Mouse (Mus musculus) left cerebral cortex, postnatal 4 days (tissue): ENCODE data around the gene Shisa9. TPM values are rescaled to one million over a fixed set of nuclear protein-coding genes. Genes with fewer than 3 reads are reported as not detected.

ENCODE experiments used
- DNase-seq: peaks from one replicate; pipeline ENCODE4 v3.0.0-alpha.2; 2022
- intact Hi-C: fragments of 180-260 bp; cut with DNase I; formaldehyde crosslinking; loops from one replicate; pipeline ENCODE4 v1.15.1; 2025
- total RNA-seq, 2 experiments: library from RNA; stranded (reverse); gene quantifications; 2 replicates each; pipeline ENCODE4 v1.2.3; 2021

Shisa9 gene
- total RNA-seq, 2 experiments from 2014 or later = 56.0 to 57.3 TPM

DNA sequence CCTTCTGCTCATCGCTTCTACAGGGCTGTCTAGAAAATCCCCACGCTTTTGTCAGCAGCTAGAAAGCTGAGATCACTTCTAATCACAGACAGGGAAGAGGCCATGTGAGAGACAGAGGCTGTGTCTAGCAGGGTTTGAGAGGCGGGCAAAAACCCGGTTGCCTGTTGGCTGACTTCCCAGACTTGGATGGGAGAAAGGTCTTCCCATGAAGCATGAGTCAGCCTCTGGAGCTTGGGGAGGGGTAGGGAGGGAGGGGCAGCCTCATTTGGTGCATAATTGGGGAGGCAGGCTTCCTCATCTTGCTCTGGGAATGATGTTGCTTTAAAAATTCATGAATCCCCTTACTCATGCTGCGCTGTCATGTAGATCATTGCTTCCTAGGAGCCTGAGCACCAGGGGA lies 57.0 kb downstream of the Shisa9 start:
- peak; percentile 84 for DNase-seq
- intact Hi-C loops = no loop called here

DNA sequence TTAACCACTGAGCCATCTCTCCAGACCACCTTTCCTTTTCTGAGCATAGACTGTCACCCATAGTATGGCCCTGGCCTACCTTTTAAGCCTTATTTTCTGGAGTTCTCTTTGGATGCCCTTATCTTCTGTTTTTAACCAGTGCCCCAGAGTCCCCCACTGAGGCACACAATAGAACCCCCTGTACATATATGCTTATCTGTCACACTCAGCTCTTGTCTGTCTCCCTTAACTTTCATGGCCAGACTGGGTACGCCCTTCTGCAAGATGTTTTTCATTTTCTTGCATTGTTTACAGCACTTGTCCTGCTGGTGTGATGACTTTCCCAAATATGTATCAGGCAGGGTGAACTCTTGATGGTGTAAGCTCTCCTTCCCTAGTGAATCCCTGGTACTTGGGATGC lies 68.1 kb downstream of the Shisa9 start:
- no peak for DNase-seq
- intact Hi-C loops = no loop called here

DNA sequence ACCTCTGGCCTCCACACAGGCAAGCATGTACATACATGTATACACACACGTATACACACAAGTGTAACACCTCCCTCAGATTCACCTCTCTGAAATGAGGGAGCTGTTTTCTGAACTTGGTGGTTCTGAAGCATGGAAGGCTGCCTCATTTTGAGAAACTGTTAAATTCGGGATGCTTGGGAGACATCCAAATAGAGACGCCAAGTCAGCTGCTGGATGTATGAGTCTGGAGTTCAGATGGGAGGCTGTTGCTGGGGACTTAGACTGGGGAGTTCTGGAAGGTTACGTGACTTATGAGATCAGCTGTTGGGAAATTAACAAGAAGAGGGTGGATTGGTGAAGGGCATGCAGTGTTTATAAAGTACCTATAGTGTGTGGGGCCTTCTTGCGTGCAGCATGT lies 88.7 kb downstream of the Shisa9 start:
- intact Hi-C loops = no loop called here
- no peak for DNase-seq

DNA sequence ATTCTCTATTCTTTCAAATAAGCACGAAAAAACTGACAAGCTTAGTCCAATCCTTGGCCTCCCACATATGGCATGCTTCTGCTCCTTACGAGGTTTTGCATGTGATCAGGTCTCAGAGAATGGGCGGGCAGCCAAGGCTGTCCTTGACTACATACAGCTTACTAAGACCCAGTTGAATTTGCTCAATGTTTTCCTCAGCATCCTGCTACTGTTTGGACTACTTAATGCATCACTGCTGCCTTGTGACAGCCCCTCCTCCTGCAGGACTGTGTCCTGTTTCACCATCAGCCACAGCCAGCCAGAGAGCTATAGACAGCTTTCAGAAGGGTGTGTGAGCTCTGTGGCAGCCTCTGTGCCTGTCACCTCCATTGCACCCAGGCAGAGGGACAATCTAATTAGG lies 92.4 kb downstream of the Shisa9 start:
- DNase-seq = peak; percentile 49
- intact Hi-C loops = no loop called here

DNA sequence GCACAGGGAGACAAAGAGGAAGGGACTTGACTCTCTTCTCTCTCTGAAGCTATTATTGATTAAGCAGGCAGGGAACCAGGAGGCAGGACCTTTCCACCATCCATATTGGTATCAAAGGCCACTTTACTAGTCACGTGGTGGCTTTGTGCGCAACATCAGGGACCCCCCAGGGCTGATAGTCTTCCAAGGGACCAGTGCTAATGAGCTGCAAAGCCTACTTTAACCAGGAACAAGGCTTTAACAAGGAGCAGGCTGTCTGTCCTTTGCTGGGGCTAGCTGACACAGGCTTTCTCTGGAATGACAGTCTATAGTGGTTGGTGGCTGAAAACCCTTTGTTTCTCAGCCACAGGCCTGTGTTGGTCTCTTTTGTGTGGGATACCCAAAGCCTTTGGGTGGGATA lies 92.8 kb downstream of the Shisa9 start:
- intact Hi-C loops = no loop called here
- DNase-seq = no peak

DNA sequence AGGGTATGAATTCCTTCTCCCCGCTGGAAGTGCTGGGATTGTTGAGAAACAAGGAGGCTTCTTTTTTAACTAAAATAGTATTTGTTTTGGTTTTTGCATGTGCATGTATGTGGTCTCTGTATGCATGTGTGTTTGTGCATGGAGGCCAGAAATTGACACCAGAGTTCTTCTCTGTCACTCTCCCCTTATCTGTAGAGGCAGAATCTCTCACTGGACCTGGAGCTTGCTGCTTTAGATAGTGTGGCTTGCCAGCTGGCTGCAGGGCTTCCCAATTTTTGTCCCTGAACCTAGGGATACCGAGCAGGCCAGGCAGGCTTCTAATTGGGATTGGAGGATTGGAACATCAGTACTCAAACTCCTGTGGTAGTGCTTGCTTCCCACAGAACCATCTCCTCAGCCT lies 99.2 kb downstream of the Shisa9 start:
- DNase-seq = no peak
- intact Hi-C loops = no loop called here

DNA sequence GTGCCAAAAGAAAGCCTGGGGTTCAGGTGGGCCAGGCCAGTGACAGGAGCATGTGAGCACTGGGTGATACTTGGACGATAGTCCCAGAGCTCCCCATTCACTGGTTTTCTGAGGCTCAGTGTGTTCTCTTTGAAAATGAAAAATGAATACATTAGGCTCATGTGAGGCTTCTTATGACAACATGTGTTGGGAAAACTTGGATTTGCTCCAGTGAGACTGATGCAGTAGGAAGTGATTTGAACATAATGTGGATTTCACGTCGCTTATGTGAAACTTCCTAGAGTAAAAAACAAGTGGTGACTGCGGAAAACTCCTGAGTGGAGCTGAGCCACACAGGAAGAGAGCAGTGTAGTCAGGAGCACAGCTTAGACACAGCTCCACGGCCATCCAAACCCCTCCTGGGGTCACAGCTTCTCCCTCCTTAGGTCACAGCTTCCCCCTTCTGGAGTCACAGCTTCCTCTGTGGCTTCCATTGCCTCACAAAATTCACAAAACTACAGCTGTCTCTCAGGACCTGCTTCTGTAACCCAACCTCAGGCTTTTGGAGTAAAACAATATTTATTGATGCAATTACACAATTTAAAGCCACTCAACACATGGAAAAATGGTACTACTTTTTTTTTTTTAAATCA lies 106.8 kb downstream of the Shisa9 start:
- intact Hi-C loops = no loop called here
- DNase-seq = no peak

DNA sequence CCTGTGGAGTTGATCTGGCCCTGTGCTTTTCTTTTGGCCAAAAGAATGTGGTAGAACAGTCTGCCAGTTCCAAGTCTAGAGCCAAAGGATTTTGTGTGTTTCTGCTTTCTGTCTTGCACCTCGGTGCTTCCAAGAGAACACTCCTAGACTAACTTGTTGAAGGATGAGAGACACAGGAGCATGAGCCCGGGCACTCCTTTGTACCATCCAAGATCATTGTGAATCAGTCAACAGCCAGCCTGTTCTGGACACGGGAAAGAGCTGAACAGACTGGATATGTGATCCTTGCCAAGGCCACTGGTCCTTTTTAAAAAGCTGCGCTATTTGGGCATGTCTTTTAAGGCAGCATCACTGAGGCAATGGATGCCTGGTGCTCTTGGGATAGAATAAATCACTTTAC lies 109.3 kb downstream of the Shisa9 start:
- no peak for DNase-seq
- intact Hi-C loops = no loop called here

DNA sequence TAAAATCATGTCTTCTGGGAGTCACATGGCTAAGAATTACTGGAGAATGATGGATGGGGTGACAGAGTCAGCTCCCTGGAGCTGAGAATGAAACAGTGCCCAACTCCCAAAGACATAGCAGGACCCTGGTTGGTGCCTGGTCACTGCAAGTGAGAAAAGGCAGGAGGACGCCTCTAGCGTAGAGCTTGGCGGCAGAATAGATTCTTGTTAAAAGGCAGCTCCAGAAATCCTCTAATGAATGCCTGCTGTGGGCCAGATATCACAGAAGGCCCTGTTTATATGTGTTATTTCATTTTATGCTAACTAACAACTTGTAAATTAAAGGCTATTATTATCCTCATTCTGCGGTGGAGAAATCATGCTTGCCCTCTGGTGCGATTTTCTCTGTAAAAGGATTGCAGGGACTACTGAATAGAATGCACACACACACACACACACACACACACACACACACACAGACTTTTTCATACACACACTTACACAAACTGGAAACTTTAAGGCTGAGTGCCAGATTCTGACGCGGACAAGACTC lies 110.9 kb downstream of the Shisa9 start:
- intact Hi-C loops = no loop called here
- no peak for DNase-seq

DNA sequence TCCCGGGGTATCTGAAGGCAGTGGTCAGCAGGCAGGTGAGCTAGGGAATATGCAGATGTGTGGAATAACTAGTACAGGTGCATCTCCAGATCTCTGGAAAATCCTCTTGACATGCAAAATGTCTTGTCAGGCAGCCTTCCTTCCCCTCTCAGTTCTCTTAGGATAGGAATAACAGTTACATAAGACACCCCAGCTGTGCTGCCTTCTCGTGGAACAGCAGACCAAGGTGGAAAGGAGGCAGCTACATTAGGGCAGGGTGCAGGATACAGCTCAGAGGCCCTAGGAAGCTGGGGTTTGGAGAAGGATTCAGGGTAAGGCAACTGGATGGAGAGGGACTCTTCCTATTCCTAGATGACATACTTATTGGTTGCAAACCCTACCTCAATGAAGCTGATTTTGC lies 111.5 kb downstream of the Shisa9 start:
- DNase-seq = no peak
- intact Hi-C loops = no loop called here

DNA sequence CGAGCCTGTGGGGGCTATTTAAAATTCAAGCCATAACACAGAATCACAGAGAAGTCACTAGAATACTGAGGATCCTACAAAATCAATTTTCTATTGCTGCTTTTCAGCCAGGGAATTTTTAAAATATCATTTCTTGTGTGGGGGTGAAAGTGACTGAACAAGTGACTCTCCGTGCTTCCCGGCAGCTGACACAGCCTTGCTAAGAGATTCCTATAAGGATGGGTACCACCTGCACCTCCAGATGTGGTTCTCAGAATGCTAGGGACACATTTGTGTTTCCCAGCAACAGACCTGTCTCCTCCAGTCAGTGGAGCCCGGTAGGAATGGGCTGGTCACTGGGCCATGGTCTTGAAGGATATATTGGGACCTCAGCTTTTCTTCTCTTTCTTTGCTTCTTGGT lies 124.5 kb downstream of the Shisa9 start:
- DNase-seq = no peak
- intact Hi-C loops = no loop called here

DNA sequence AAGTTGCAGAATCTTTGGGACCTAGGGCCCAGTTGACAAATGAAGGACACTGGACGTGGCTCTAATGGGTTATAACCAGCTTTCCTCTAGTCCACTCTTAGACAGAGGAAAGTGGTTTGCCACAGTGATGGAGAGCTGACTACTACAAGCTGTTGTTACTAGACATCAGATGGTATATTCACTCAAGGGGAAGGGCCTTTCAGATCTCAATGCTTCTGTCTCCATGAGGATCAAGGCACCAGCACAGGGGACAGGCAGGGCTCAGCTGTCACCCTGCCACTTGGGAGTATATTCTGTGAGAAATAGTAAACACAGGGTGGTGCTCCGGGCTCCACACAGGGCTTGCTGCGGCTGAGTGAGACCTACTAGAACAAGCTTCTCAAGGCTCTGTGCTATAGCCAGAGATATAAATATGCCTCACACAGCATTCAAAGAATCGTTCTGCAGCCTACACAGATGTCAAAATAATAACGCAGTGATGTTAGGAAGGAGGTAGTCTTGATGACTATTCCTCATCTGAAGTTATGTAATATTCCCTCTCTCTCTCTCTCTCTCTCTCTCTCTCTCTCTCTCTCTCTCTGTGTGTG lies 127.0 kb downstream of the Shisa9 start:
- DNase-seq = no peak
- intact Hi-C loops = no loop called here

DNA sequence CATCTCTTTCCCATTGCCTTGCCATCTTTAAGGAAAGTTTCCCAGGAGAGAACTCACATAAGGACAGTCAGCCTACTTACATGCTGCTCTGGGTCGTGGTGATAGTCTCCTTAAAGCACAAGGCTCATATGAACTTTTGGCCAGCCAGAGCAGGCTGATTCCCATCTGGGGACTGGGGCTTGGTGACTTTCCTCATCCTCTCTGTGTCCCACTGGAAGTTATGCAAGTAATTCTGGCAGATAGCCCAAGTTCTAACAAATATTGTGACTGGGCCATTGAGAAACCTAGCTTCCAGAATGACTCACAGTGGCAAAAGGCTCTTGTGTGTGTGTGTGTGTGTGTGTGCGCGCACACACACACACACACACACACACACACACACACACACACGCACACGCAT lies 130.5 kb downstream of the Shisa9 start:
- no peak for DNase-seq
- intact Hi-C loops = no loop called here

DNA sequence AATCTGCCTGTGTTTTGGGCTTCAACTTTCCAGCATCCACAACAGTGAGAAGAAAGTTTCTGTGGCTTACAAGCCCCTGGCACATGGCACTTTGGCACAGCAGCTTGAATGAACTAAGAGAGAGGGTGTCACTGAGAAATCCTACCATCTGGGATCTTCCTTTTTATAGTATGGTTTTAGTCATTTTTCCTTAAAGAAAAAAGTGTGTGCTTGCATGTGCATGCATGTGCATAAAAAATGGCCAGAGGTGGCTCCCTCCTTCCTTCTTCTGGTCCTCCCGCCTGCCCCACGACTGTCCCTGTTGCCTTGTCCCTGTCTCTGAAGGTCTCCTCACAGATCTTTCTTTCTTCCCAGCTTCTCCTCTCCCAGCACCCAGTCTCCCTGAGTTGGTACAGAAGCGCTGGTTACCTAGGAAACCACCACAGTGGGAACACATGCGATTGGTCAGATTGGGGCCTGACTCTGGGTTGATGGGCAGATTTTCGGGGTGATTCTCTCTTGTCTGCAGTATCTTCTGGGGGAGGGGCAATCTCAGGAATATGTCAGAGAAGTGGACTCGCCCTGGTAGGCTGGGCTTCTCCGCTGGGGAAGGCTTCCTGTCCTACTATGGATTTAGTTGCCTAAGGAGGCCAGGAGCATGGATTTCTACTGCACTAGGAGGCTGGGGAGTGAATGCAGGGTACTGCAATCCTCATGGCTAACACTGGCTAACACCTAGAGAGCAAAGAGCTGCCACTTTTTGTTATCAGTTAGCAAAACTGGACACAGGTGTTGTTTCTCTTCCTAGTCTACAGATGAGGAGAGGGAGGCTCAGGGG lies 131.3 kb downstream of the Shisa9 start:
- peak; percentile 12 for DNase-seq
- intact Hi-C loops = no loop called here

DNA sequence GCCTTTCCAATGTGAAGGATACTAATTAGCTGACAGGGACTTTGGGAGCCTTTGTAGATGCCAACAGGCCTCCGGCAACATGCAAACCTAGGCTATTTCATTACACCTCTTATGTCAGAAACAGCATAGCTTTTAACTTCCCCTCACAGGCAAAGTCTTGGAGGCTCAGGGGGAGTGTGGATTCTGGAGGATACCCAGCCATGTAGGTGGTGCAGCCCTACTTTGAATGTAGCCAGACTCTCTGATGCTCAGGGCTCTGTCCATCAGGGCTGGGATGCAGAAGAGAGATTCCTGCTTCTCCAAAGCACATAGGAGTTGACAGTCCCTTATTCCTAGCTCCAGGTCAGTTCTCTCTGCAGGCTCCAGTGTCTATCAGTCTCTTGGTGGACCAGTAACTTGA lies 133.0 kb downstream of the Shisa9 start:
- no peak for DNase-seq
- intact Hi-C loops = no loop called here

DNA sequence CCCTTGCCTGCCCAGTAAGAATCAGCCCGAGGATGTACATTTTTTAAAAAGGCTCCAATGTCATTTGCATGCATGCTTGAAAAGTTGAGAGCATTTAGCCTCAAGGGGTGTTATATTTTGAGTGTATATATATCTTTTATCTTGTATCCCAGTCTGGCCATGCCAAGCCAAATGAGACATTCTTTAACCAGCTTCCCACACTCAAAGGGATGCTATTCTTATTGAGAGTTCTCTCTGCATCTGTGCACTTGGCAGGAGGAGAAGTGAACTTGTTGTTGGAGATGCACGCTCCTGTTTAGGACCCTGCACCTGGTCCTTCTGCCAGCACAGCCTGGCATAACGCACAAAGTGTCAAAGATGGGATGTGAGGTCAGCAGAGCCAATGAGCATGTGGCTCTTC lies 135.6 kb downstream of the Shisa9 start:
- intact Hi-C loops = no loop called here
- DNase-seq = no peak

DNA sequence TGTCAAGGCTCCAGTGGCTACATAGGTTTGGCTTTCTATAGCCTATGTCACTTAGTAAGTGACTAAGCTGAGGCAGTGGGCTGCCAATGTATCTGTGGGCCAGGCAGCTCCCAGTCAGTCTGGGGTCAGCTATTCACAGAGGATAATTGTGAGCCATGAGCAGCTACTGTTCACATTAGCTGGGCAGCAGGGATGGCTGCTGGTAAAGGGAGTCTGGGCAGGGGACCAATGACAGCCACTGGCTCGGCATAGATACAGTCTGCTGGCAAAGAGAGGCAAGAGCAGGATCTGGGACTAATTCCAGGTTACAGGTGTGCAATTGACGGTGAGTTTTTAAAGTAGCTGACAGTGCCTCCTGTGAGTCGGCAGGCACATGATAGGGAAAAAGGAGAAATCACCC lies 145.9 kb downstream of the Shisa9 start:
- DNase-seq = peak; percentile 41
- intact Hi-C loops = no loop called here

DNA sequence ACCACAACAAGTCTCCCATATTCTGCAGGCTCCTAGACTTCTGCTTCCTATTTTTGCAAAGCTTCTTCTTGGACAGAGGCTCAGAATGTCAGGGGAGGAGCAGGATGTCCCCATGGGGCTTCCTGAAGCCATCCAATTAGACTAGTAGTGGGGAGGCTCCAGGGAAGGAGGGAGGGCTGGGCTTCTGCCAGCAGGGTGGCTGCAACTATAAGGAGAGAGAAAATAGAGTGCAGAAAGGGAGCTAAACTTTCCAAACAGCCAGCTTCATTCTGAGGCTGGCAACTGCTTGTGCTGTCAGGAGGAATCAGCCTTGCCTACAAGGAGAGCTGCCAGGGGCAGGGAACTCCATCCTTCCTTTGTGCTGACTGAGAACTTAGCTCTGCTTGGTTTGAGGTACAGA lies 162.8 kb downstream of the Shisa9 start:
- intact Hi-C loops = no loop called here
- peak; percentile 72 for DNase-seq

DNA sequence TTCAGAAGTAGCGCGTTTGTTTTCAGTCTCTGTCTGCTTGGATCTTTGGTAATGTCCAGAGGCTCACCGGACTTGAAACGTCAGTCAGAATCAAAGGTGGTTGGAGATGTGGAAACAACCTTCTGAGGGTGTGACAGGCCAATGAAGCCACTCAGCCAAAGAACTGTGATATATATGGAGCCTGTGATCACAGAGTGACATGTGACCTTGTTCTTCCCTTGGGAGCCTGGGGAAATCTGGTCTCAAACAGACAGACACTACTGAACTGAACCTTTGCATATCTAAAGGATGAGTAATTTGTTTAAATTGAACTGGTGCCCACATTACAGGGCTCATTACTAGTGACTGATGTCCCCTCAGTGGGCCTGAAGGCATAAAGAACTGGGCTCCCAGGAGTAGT lies 168.1 kb downstream of the Shisa9 start:
- intact Hi-C loops = no loop called here
- DNase-seq = no peak

DNA sequence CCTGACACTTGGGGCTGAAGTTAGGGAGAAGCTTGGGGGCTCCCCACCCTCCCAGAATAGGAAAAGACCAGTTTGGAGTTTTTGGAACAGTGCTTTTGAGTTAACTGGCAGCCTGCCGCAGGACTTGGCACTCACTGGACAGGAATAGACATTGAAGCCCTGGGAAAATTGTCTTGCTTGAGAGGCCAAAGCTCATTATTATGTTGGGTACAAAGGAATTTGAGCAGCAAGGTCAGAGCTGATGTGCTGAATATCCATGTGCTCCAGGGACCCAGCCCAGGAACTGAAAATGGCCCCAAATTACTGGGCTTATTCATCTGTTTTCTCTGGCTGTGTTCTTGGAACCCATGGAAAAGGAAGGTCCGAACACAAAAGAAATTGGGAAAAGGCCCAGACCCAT lies 170.6 kb downstream of the Shisa9 start:
- peak; percentile 70 for DNase-seq
- intact Hi-C loops = no loop called here

DNA sequence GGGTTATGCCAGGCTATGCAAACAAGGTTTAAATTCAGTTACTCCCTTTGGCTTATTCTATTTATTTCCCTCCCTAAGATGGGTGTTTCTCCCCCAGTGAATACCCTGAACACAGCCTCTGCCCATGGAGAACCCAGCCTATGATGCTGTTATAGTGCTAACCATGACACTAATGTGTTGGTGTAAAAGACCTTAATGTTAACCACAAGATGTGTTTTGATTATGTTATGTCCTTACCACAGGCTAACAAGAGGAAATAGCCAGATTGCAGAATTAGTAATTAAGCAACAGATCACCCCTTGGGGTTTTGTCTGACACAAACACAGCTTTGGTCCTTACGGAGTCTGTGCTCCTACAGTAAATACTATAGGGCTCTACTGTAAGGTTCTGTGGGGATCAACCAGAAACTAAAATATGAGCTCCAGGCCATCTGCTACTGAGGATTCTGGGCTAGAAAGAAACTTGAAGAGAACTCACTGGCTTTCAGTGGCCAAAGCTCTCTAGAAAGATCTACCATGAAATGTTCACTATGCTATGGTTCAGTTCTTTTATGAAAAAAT lies 189.6 kb downstream of the Shisa9 start:
- intact Hi-C loops = no loop called here
- no peak for DNase-seq

DNA sequence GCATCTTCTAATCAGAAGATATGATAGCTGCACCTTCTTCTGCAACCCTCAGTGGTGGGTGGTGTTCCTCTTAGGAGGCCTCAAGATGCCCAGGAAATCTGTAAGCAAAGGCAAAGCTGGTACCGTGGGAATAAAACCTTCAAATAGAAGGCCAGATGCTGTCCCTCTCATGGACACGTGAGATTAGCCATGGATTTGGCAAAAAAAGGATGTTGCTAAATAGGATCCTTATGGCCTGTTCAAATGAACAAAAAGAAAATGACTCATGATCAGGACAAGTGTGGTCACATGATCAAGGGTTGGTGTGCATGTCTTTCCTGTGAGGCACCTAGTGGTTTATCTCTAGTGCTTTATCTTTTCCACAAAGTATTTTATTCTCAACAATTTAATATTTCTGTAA lies 194.1 kb downstream of the Shisa9 start:
- intact Hi-C loops = no loop called here
- DNase-seq = no peak
